Mouse (Mus musculus) forebrain, postnatal 0 days (tissue): ENCODE data around the gene Lce1j. TPM values are rescaled to one million over a fixed set of nuclear protein-coding genes. Genes with fewer than 3 reads are reported as not detected.
"Not testable (repeated sequence)": the region's sequence is repeated elsewhere in the genome, so short reads cannot be mapped to it uniquely, and the experiment has no call there.

Source experiments
- ATAC-seq: fragments of 200-750 bp; cut with Nextera tagmentation; 2 replicates; pipeline ENCODE4 v1.8.0; 2017; ENCODE audit warnings: mild to moderate bottlenecking, moderate library complexity
- DNase-seq: peaks from one replicate; pipeline ENCODE4 v3.0.0-alpha.2; 2015
- H3K27ac ChIP-seq: fragments of 300-500 bp; sonication (generic); 2 replicates; pipeline ENCODE4 v1.5.1; 2014; ENCODE audit warnings: low read depth, mild to moderate bottlenecking, antibody characterized with exemption, low read length, moderate library complexity, mixed read lengths
- H3K27me3 ChIP-seq: fragments of 300-500 bp; sonication (generic); 2 replicates; pipeline ENCODE4 v1.6.1; 2014; ENCODE audit warnings: mild to moderate bottlenecking, low read length, mixed read lengths; ENCODE audit not compliant: insufficient read depth
- H3K36me3 ChIP-seq: fragments of 300-500 bp; sonication (generic); 2 replicates; pipeline ENCODE4 v1.6.1; 2014; ENCODE audit warnings: mild to moderate bottlenecking, moderate library complexity; ENCODE audit not compliant: insufficient read depth
- H3K4me1 ChIP-seq: fragments of 300-500 bp; sonication (generic); 2 replicates; pipeline ENCODE4 v1.6.1; 2014; ENCODE audit warnings: antibody characterized with exemption; ENCODE audit not compliant: insufficient read depth
- H3K4me2 ChIP-seq: fragments of 300-500 bp; sonication (generic); 2 replicates; pipeline ENCODE4 v1.6.1; 2014; ENCODE audit warnings: low read depth, mild to moderate bottlenecking, moderate library complexity
- H3K4me3 ChIP-seq: fragments of 300-500 bp; sonication (generic); 2 replicates; pipeline ENCODE4 v1.5.1; 2014; ENCODE audit warnings: low read depth, low read length, mixed read lengths
- H3K9ac ChIP-seq: fragments of 300-500 bp; sonication (generic); 2 replicates; pipeline ENCODE4 v1.6.1; 2014; ENCODE audit warnings: mild to moderate bottlenecking
- H3K9me3 ChIP-seq: fragments of 300-500 bp; sonication (generic); 2 replicates; pipeline ENCODE4 v1.6.1; 2016; ENCODE audit warnings: low read length
- CTCF ChIP-seq: sonication (generic); IDR thresholded peaks from 2 replicates; pipeline ENCODE4 v1.5.1; 2016; ENCODE audit warnings: antibody characterized with exemption, control low read depth, low read depth
- WGBS: fragments of 180-500 bp; shearing (Covaris S2); extraction: QIAGEN DNeasy Blood & Tissue Kit; methylation state at CpG from one replicate; pipeline ENCODE4 v1.1.7; 2014; 5-methylcytosine and 5-hydroxymethylcytosine counted together
- polyA plus RNA-seq: library from polyadenylated mRNA; unstranded; fragments of >200 nt; fragmentation: Nextera tagmentation; extraction: Ambion mirVana; gene quantifications from 2 replicates; pipeline ENCODE4 v1.2.1, GENCODE M21; 2015
- total RNA-seq: library from RNA; depleted of rRNA; stranded (reverse); fragments of >200 nt; gene quantifications from 2 replicates; pipeline ENCODE4 v1.2.3, GENCODE M21; 2014; rRNA removed

Lce1j gene
- total RNA-seq (not detected in 2 replicates), polyA plus RNA-seq (not detected in 2 replicates)

DNA sequence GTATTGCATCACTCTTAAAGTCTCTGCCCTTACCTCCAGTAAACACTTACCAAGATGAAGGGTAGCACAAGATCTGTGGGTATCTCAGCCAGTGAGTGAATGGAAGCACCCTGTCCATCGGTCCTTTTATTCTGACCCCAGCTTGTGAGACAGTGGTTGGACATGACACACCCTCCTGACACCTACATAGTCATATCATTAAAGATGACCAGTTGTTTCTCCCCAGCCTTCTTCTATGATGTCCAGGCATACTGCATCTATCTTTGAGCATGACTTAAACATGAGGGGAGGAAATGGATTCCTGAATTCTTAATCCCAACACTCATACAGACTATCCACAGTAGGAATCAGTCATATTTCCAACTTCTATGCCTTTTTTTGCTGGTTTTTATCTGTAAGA is at the start of gene Lce1j:
TSS of gene Lce1j (minus strand) at position 101 of the 400 bp plus-strand sequence.
- no peak for TF ChIP-seq CTCF
- no peak within 1 kb of the TSS for H3K4me2 ChIP-seq
- DNase-seq: no peak
- no peak within 1 kb of the TSS for H3K9ac ChIP-seq
- H3K9me3 ChIP-seq: no peaks in the 10 kb centered on the region
- H3K27ac ChIP-seq: no peak within 1 kb of the TSS
- H3K36me3 ChIP-seq: no peaks in the 10 kb centered on the region
- WGBS: 91% methylated on average over 1 of the region's 1 CpGs
- H3K4me3 ChIP-seq: no peak within 1 kb of the TSS
- H3K27me3 ChIP-seq: no peaks in the 10 kb centered on the region
- no peaks in the 10 kb centered on the region for H3K4me1 ChIP-seq
- no peak for ATAC-seq

- ATAC-seq: no peak
- Histone ChIP-seq H3K9ac (no peak within 1 kb of the TSS), H3K9me3 (no peaks in the 10 kb centered on the region), H3K4me1 (no peaks in the 10 kb centered on the region), H3K27ac (no peak within 1 kb of the TSS), H3K36me3 (no peaks in the 10 kb centered on the region), H3K4me3 (no peak within 1 kb of the TSS), H3K27me3 (no peaks in the 10 kb centered on the region), H3K4me2 (no peak within 1 kb of the TSS)
- WGBS: 31% methylated on average over 1 of the region's 1 CpGs
- TF ChIP-seq CTCF: no peak
- no peak for DNase-seq
Measured at GRCm38 (mm10) chr3:92827108-92827507, 36.8 kb upstream of the Lce1j start, which contains the start of gene Kprp. Gene Kprp, minus strand, starts transcription at chr3:92827247.

- Histone ChIP-seq H3K27ac (no peak overlapping the region), H3K27me3 (no peaks in the 10 kb centered on the region), H3K4me2 (no peak overlapping the region), H3K9ac (no peak overlapping the region), H3K4me3 (no peak overlapping the region), H3K4me1 (no peaks in the 10 kb centered on the region), H3K36me3 (no peaks in the 10 kb centered on the region), H3K9me3 (no peaks in the 10 kb centered on the region)
- 24% methylated on average over 1 of the region's 1 CpGs for WGBS
- DNase-seq: no peak
- TF ChIP-seq CTCF: peak; percentile 46
- ATAC-seq: peak; percentile 40; the same call in 1 of the 2 replicates
Measured at GRCm38 (mm10) chr3:92825808-92826207, 35.5 kb upstream of the Lce1j start.

DNA sequence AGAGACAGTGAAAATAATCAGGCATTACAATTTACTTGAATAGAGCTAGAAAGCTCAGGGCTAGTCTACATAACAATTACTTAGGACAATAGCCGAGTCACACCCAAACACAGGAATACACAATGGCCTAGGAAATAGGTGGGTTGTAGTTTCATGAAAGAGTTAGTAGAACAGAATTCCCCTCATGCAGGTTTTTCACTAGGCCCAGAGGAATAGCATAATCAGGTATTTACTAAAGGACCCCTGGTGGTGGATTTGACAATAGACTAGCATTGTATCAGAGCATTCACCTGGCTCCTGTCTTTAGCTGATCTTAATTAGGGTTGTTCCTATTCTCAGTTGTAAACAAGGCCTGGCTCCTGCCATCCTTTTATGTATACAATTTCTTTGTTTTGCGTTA is 25.7 kb upstream of the Lce1j start:
- H3K9ac ChIP-seq, H3K27me3 ChIP-seq, H3K9me3 ChIP-seq, H3K4me2 ChIP-seq, H3K36me3 ChIP-seq, H3K4me3 ChIP-seq, ATAC-seq, DNase-seq, H3K4me1 ChIP-seq, H3K27ac ChIP-seq: not testable (repeated sequence)
- WGBS: 91% methylated on average over 2 of the region's 2 CpGs

DNA sequence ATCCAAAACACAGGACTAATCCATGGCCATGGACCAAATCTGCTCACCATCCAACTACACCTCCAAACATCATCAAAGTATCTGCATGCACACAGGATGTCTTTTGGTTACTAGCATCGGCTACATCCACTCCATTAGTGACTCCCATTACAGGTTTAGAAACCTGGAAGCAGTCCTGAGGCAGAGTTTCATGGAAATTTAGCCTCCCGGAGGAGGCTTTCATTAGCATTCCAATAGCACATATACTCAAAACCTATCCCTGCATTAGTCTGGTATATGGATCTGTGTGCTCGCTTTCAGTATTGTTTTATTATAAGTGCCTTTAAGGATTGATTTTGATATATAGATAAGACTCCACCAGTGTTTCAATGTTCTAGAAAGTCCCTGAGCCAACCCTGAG is 25.3 kb upstream of the Lce1j start:
- DNase-seq: no peak
- Histone ChIP-seq H3K27me3 (no peaks in the 10 kb centered on the region), H3K36me3 (no peaks in the 10 kb centered on the region), H3K9ac (no peak overlapping the region), H3K4me3 (no peak overlapping the region), H3K9me3 (no peaks in the 10 kb centered on the region), H3K27ac (no peak overlapping the region), H3K4me1 (no peaks in the 10 kb centered on the region), H3K4me2 (no peak overlapping the region)
- 94% methylated on average over 3 of the region's 3 CpGs for WGBS
- TF ChIP-seq CTCF: no peak
- ATAC-seq: no peak

DNA sequence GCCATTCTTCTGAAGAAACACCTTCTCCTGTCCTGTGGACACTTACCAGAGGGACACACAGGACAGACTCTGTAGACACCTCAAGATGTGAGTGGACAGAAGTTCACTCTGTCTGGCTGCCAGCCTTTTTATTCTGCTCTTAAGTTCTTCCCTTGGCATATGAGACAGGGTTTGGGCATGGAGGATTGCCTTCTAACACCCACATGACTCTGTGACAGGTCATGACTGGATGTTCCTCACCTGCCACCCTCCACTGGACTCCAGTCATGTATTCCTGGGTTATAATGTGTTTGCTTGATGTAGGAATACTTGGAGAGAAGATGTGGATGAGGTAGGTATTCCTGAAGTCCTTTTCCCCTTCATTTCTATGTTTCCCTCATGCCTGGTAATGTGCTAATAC is 17.5 kb upstream of the Lce1j start, which contains the start of gene Lce1k:
TSS of gene Lce1k (minus strand) at position 101 of the 400 bp plus-strand sequence.
- H3K27ac ChIP-seq: no peak within 1 kb of the TSS
- H3K9ac ChIP-seq: no peak within 1 kb of the TSS
- DNase-seq (no peak), ATAC-seq (no peak)
- H3K27me3 ChIP-seq: no peaks in the 10 kb centered on the region
- H3K4me3 ChIP-seq: no peak within 1 kb of the TSS
- no peaks in the 10 kb centered on the region for H3K4me1 ChIP-seq
- no peak within 1 kb of the TSS for H3K4me2 ChIP-seq
- no peak for TF ChIP-seq CTCF
- no peaks in the 10 kb centered on the region for H3K9me3 ChIP-seq
- no peaks in the 10 kb centered on the region for H3K36me3 ChIP-seq

DNA sequence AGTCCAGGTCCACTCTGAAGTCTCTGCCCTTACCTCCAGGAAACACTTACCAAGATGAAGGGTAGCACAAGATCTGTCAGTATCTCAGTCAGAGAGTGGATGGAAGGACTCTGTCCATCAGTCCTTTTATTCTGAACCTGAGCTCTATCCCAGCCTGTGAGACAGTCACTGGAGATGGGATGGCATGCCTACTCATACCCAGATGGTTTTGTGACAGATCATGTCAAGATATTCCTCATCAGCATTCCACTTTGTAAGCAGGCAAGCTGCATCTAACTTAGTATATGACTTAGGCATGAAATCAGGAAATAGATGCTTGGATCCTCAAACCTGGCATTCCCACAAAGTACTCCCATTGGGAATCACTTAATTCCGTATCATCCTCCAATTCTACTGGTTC is 11.5 kb downstream of the Lce1j start, which contains the start of gene Lce1i:
TSS of gene Lce1i (minus strand) at position 101 of the 400 bp plus-strand sequence.
- no peak within 1 kb of the TSS for H3K9ac ChIP-seq
- DNase-seq (no peak), ATAC-seq (no peak)
- H3K4me3 ChIP-seq: no peak within 1 kb of the TSS
- no peak for TF ChIP-seq CTCF
- H3K4me2 ChIP-seq: no peak within 1 kb of the TSS
- no peak within 1 kb of the TSS for H3K27ac ChIP-seq
- H3K4me1 ChIP-seq: no peaks in the 10 kb centered on the region
- no peaks in the 10 kb centered on the region for H3K9me3 ChIP-seq
- H3K27me3 ChIP-seq: no peaks in the 10 kb centered on the region
- WGBS: 89% methylated on average over 1 of the region's 1 CpGs
- H3K36me3 ChIP-seq: no peaks in the 10 kb centered on the region

- no peaks in the 10 kb centered on the region for H3K4me1 ChIP-seq
- H3K27me3 ChIP-seq: no peaks in the 10 kb centered on the region
- H3K4me2 ChIP-seq: no peak overlapping the region
- no peak overlapping the region for H3K27ac ChIP-seq
- peak; percentile 51 for TF ChIP-seq CTCF
- ATAC-seq: no peak
- 21% methylated on average over 3 of the region's 3 CpGs for WGBS
- H3K9me3 ChIP-seq: no peaks in the 10 kb centered on the region
- no peaks in the 10 kb centered on the region for H3K36me3 ChIP-seq
- no peak overlapping the region for H3K4me3 ChIP-seq
- DNase-seq: no peak
- no peak overlapping the region for H3K9ac ChIP-seq
Measured at GRCm38 (mm10) chr3:92771573-92771972, 18.7 kb downstream of the Lce1j start.
